Mouse (Mus musculus): ENCODE measurements around the gene Defb21. TPM values are rescaled to one million over a fixed set of nuclear protein-coding genes. Genes with fewer than 3 reads are reported as not detected.

The Defb21 gene
- not detected in 2 replicates for polyA plus RNA-seq (2015; fragmentation: Nextera tagmentation; extraction: Ambion mirVana)

GRCm38 (mm10) chr2:152572114-152572794 is at the start of gene Defb21:
Gene Defb21, plus strand, starts transcription at chr2:152572744.
- no peaks in the 10 kb centered on the region for H3K27me3 ChIP-seq
- WGBS, result 60% methylated on average over 11 of the region's 11 CpGs
- H3K4me2 ChIP-seq (replicated peaks), result no peak within 1 kb of the TSS
- H3K36me3 ChIP-seq, result no peaks in the 10 kb centered on the region
- no peaks in the 10 kb centered on the region for H3K9me3 ChIP-seq
- no peak within 1 kb of the TSS for H3K4me3 ChIP-seq
- no peak within 1 kb of the TSS for H3K27ac ChIP-seq
- no peaks in the 10 kb centered on the region for H3K4me1 ChIP-seq
- no peak within 1 kb of the TSS for H3K9ac ChIP-seq
- ATAC-seq (ENCODE audit: low FRiP score, low read depth), result no peak

GRCm38 (mm10) chr2:152539944-152540710 is 32.4 kb upstream of the Defb21 start, which contains the start of gene Defb29:
Gene Defb29, minus strand, starts transcription at chr2:152540098.
- Histone ChIP-seq H3K4me2 (replicated peaks) (no peak within 1 kb of the TSS), H3K4me3 (no peak within 1 kb of the TSS), H3K27ac (no peak within 1 kb of the TSS), H3K36me3 (no peaks in the 10 kb centered on the region), H3K9me3 (peaks cover 6% of the 10 kb centered on the region; the same call in 1 of the 2 replicates), H3K27me3 (no peaks in the 10 kb centered on the region), H3K9ac (no peak within 1 kb of the TSS), H3K4me1 (peaks cover 4% of the 10 kb centered on the region)
- WGBS, result 50% methylated on average over 13 of the region's 13 CpGs
- no peak for ATAC-seq (ENCODE audit: low FRiP score, low read depth)

GRCm38 (mm10) chr2:152541979-152542378 is 30.6 kb upstream of the Defb21 start:
- H3K9me3 ChIP-seq, result peaks cover 6% of the 10 kb centered on the region; the same call in 1 of the 2 replicates
- H3K9ac ChIP-seq, result no peak overlapping the region
- H3K4me3 ChIP-seq, result no peak overlapping the region
- no peaks in the 10 kb centered on the region for H3K36me3 ChIP-seq
- H3K27me3 ChIP-seq, result no peaks in the 10 kb centered on the region
- WGBS, result 73% methylated on average over 9 of the region's 9 CpGs
- H3K4me2 ChIP-seq (replicated peaks), result no peak overlapping the region
- no peak for ATAC-seq (ENCODE audit: low FRiP score, low read depth)
- H3K4me1 ChIP-seq, result peaks cover 4% of the 10 kb centered on the region
- H3K27ac ChIP-seq, result no peak overlapping the region

- ATAC-seq (ENCODE audit: low FRiP score, low read depth), result no peak
- no peak overlapping the region for H3K4me3 ChIP-seq
- H3K36me3 ChIP-seq, result no peaks in the 10 kb centered on the region
- H3K9ac ChIP-seq, result no peak overlapping the region
- peaks cover 4% of the 10 kb centered on the region for H3K4me1 ChIP-seq
- H3K27ac ChIP-seq, result no peak overlapping the region
- no peak overlapping the region for H3K4me2 ChIP-seq (replicated peaks)
- H3K9me3 ChIP-seq, result peaks cover 6% of the 10 kb centered on the region; the same call in 1 of the 2 replicates
- H3K27me3 ChIP-seq, result no peaks in the 10 kb centered on the region
- WGBS, result 68% methylated on average over 2 of the region's 2 CpGs
Observed at GRCm38 (mm10) chr2:152542897-152543296, 29.6 kb upstream of the Defb21 start.

- no peak overlapping the region for H3K27ac ChIP-seq
- no peak overlapping the region for H3K9ac ChIP-seq
- H3K4me3 ChIP-seq, result no peak overlapping the region
- H3K27me3 ChIP-seq, result no peaks in the 10 kb centered on the region
- 55% methylated on average over 4 of the region's 4 CpGs for WGBS
- H3K9me3 ChIP-seq, result peaks cover 6% of the 10 kb centered on the region; the same call in 1 of the 2 replicates
- no peaks in the 10 kb centered on the region for H3K36me3 ChIP-seq
- no peak for ATAC-seq (ENCODE audit: low FRiP score, low read depth)
- no peak overlapping the region for H3K4me2 ChIP-seq (replicated peaks)
- H3K4me1 ChIP-seq, result peaks cover 4% of the 10 kb centered on the region
Observed at GRCm38 (mm10) chr2:152543478-152543877, 29.1 kb upstream of the Defb21 start.

- no peak for ATAC-seq (ENCODE audit: low FRiP score, low read depth)
- Histone ChIP-seq H3K9me3 (peaks cover 6% of the 10 kb centered on the region; the same call in 1 of the 2 replicates), H3K4me3 (no peak overlapping the region), H3K4me2 (replicated peaks) (no peak overlapping the region), H3K27ac (no peak overlapping the region), H3K4me1 (peaks cover 4% of the 10 kb centered on the region; the same call in 1 of the 2 replicates), H3K36me3 (no peaks in the 10 kb centered on the region), H3K9ac (no peak overlapping the region), H3K27me3 (no peaks in the 10 kb centered on the region)
- WGBS, result 22% methylated on average over 4 of the region's 4 CpGs
Observed at GRCm38 (mm10) chr2:152544691-152545090, 27.9 kb upstream of the Defb21 start.

GRCm38 (mm10) chr2:152548124-152548523 is 24.4 kb upstream of the Defb21 start:
- no peaks in the 10 kb centered on the region for H3K27me3 ChIP-seq
- H3K9ac ChIP-seq, result no peak overlapping the region
- WGBS, result 79% methylated on average over 5 of the region's 5 CpGs
- H3K4me3 ChIP-seq, result no peak overlapping the region
- H3K4me2 ChIP-seq (replicated peaks), result no peak overlapping the region
- no peaks in the 10 kb centered on the region for H3K36me3 ChIP-seq
- ATAC-seq (ENCODE audit: low FRiP score, low read depth), result no peak
- 0 out of 2 replicates have a peak, but pooled peaks cover under 1% of the 10 kb centered on the region for H3K9me3 ChIP-seq
- no peak overlapping the region for H3K27ac ChIP-seq
- no peaks in the 10 kb centered on the region for H3K4me1 ChIP-seq

GRCm38 (mm10) chr2:152553774-152554423 is 18.6 kb upstream of the Defb21 start:
- no peak overlapping the region for H3K9ac ChIP-seq
- no peaks in the 10 kb centered on the region for H3K4me1 ChIP-seq
- H3K4me2 ChIP-seq (replicated peaks), result peak overlapping the region; percentile 46
- no peaks in the 10 kb centered on the region for H3K9me3 ChIP-seq
- H3K27ac ChIP-seq, result no peak overlapping the region
- no peak for ATAC-seq (ENCODE audit: low FRiP score, low read depth)
- H3K4me3 ChIP-seq, result peak overlapping the region; percentile 18
- WGBS, result 12% methylated on average over 16 of the region's 16 CpGs
- H3K27me3 ChIP-seq, result no peaks in the 10 kb centered on the region
- H3K36me3 ChIP-seq, result no peaks in the 10 kb centered on the region

GRCm38 (mm10) chr2:152556655-152557054 is 15.9 kb upstream of the Defb21 start:
- no peak for ATAC-seq (ENCODE audit: low FRiP score, low read depth)
- 90% methylated on average over 7 of the region's 7 CpGs for WGBS
- no peak overlapping the region for H3K9ac ChIP-seq
- H3K36me3 ChIP-seq, result no peaks in the 10 kb centered on the region
- H3K4me2 ChIP-seq (replicated peaks), result no peak overlapping the region
- no peaks in the 10 kb centered on the region for H3K4me1 ChIP-seq
- no peaks in the 10 kb centered on the region for H3K9me3 ChIP-seq
- H3K27ac ChIP-seq, result no peak overlapping the region
- H3K27me3 ChIP-seq, result no peaks in the 10 kb centered on the region
- H3K4me3 ChIP-seq, result no peak overlapping the region

GRCm38 (mm10) chr2:152569038-152569437 is 3.5 kb upstream of the Defb21 start, which contains the start of gene Gm17416:
Gene Gm17416, plus strand, starts transcription at chr2:152569338.
- ATAC-seq (ENCODE audit: low FRiP score, low read depth), result no peak
- Histone ChIP-seq H3K9me3 (no peaks in the 10 kb centered on the region), H3K27me3 (no peaks in the 10 kb centered on the region), H3K27ac (no peak within 1 kb of the TSS), H3K9ac (no peak within 1 kb of the TSS), H3K4me3 (no peak within 1 kb of the TSS), H3K4me2 (replicated peaks) (no peak within 1 kb of the TSS), H3K36me3 (no peaks in the 10 kb centered on the region), H3K4me1 (no peaks in the 10 kb centered on the region)
- WGBS, result 88% methylated on average over 5 of the region's 5 CpGs

- no peaks in the 10 kb centered on the region for H3K9me3 ChIP-seq
- H3K36me3 ChIP-seq, result no peaks in the 10 kb centered on the region
- no peaks in the 10 kb centered on the region for H3K4me1 ChIP-seq
- no peak for ATAC-seq (ENCODE audit: low FRiP score, low read depth)
- H3K9ac ChIP-seq, result no peak overlapping the region
- H3K4me2 ChIP-seq (replicated peaks), result no peak overlapping the region
- no peak overlapping the region for H3K4me3 ChIP-seq
- no peaks in the 10 kb centered on the region for H3K27me3 ChIP-seq
- 74% methylated on average over 4 of the region's 4 CpGs for WGBS
- H3K27ac ChIP-seq, result no peak overlapping the region
Observed at GRCm38 (mm10) chr2:152569881-152570280, 2.7 kb upstream of the Defb21 start.

- Histone ChIP-seq H3K9ac (no peak overlapping the region), H3K9me3 (no peaks in the 10 kb centered on the region), H3K4me3 (no peak overlapping the region), H3K4me2 (replicated peaks) (no peak overlapping the region), H3K36me3 (no peaks in the 10 kb centered on the region), H3K27me3 (no peaks in the 10 kb centered on the region), H3K4me1 (no peaks in the 10 kb centered on the region), H3K27ac (no peak overlapping the region)
- 88% methylated on average over 6 of the region's 6 CpGs for WGBS
- ATAC-seq (ENCODE audit: low FRiP score, low read depth), result no peak
Observed at GRCm38 (mm10) chr2:152570313-152570712, 2.2 kb upstream of the Defb21 start.

Data from limb, embryonic 13.5 days (tissue).